Mouse (Mus musculus) stomach, postnatal 0 days (tissue): ENCODE data around the gene Hoxa5.

Experiments used
- CTCF ChIP-seq: IDR thresholded peaks from 2 replicates; pipeline ENCODE4 v1.5.1; 2016; ENCODE audit warnings: antibody characterized with exemption, low read depth, mild to moderate bottlenecking, moderate library complexity
- EP300 ChIP-seq: optimal IDR thresholded peaks from 2 replicates; pipeline ENCODE3; 2016; ENCODE audit warnings: antibody characterized with exemption

- TF ChIP-seq EP300, result no peak
- TF ChIP-seq CTCF, result no peak
These were observed 40.2 kb downstream of the Hoxa5 start for GRCm38 (mm10) chr6:52164051-52164625.
